Mouse (Mus musculus) layer of hippocampus, postnatal 10 days (tissue): ENCODE results near the gene Fbxw11. TPM values are rescaled to one million over a fixed set of nuclear protein-coding genes. Genes with fewer than 3 reads are reported as not detected.
A peak's percentile ranks its signal among the peaks of the same experiment; 100 is the strongest.

Experiments used
- DNase-seq, 2 experiments: peaks; one replicate each; pipeline ENCODE4 v3.0.0; 2021; ENCODE audit warnings: low spot score in 2 of 2
- total RNA-seq, 2 experiments: library from RNA; stranded (reverse); gene quantifications; 2 replicates each; pipeline ENCODE4 v1.2.3; 2021

Gene Fbxw11
- total RNA-seq, 2 experiments from 2014 or later, result 119 to 132 TPM

DNA sequence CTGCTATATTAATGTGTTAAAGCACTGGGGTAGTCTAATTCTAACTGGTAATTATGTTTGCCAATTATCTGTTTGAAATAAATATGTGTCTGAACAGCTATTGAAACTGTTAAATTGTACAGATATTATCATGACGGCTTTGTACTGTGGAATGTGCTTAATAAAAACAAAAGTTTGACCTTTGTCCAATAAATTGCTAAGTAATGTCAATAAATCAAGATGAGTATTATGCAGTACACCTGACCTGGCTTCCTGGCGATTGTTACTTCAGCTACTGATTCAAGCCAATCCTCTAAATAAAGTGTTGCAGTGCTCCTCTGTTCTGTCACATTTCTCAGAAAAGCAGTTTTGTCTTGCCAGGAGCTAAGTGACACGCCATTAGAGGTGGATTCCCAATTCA lies 104.0 kb downstream of the Fbxw11 start:
- DNase-seq, result no peak

DNA sequence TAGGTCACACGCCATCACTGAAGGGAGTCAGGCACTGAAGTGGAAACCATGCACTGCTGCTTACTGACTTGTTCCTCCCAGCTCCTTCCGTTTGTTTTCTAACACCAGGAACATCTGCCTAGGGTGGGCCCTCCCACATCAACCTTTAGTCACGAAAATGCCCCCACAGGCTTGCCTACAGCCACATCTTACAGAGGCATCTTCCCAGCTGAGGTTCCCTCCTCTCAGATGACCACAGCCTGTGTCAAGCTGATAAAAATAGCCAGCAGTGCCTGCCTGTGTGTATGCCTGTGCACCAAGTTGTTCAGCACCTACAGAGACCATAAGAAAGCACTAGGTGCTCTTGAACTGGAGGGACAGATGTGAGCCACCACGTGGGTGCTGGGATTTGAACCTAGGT lies 106.3 kb downstream of the Fbxw11 start:
- DNase-seq, result no peak

DNA sequence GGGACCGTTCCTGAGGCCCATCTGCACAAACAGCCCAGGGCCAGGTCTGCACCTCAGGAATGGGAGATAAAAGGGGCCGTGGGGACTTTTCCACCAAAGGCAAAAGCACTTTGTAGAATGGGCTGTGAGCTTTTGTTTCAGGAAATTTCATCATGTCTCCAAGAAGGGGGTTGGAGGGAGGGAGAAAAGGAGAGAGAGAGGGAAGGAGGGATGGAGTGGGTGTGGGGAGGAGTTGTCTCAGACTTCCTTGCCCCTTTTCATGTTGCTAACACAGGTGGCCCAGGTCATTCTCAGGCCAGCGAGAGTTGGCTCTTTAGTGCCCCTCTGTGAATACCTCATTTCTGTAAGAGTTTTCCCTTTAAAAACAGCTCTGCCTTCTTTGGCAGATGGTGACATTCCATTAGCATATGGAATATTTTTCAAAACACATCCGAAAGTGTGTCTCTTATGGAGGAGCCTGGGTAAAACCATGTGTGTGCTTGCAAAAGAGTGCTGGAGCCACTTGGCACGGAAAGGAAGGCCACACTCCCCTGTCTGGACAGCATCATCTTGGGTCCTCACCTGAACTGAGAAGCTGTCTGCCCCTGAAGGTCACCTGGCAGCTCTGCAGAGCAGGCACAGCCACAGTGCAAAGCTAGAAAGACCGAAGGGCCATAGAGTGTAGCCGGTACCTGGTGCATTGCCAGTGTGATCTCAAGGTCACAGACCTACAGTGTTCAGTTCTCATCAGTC lies 109.5 kb downstream of the Fbxw11 start:
- no peak for DNase-seq

DNA sequence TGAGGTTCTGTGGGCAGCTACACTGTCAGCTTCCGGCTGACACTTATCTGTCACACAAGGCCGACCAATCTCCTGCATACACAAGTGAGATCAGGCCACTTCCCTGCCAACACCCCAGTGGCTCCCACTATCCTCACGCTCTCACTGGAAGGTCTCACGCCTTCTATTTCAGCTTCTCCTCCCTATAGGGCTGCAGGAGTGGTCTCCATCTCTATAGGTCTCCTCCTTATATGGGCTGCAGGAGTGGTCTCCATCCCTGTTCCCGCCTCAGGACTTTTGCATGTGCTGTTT lies 110.0 kb downstream of the Fbxw11 start:
- DNase-seq, result no peak

DNA sequence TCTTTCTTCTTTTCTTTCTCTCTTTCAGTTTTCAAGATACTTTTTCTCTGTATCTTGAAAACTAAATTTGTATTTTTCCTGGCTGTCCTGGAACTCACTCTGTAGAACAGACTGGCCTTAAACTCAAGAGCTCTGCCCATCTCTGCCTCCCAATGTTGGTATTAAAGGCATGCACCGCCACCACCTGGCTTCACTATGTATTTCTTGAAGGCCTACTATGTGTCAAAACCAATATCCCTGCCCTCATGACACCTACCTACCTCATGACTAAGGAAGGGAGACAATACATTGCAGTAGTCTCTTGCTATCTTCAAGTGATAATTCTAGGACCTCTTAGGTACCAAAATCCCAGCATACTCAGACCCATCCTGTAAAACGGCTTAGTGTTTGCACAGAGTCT lies 110.8 kb downstream of the Fbxw11 start:
- DNase-seq, result no peak

DNA sequence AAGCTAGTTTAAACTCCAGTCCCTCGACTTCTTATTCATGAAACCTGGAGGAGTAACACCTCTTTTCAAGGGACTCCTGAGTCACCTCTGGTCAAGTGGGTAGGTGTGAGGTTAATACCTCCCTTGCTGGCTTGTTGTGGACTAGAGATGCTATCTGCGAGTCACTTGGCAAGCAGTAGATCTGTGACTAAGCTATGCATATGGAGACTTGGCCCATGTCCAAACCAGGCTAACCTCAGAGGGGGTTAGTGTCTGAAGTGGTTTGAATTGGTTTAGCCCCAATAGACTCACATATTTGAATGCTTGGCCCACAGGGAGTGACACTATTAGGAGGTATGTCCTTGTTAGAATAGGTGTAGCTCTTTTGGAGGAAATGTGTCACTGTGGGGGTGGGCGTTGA lies 120.2 kb downstream of the Fbxw11 start:
- DNase-seq, result no peak

DNA sequence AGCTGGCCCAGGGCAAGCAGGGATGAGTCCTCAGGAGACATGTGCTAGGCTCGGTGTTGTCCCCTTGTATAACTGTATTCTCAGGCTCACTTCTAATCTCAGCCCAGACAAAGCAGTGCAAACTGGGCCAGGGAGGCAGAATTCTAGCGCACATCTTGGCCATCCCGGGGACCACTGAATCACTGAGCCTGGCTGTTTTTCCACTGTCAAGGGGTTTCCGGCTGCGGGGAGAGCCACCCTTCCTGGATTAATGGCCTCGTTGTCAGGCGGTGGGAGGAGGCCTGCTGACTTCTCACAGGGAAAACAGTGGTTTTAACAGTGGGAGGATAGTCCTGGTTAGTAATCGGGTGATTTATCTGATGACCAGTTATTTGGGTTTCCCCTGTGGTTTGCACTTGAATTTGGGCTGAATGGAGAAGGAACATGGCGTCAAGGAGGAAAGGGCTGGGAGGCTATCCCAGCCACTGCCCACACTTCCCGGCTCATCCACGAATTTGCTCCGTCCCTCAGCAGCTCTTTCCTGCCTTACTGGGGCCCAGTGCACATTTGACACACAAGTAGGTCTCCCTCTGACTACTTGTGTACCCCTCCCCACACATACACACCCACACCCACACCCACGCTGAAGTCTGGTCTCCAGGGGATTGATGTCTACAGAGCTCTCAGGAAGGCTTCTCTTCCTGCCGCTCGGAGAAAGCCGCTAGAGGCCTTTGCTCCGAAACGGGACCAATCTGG lies 125.1 kb downstream of the Fbxw11 start:
- no peak for DNase-seq

DNA sequence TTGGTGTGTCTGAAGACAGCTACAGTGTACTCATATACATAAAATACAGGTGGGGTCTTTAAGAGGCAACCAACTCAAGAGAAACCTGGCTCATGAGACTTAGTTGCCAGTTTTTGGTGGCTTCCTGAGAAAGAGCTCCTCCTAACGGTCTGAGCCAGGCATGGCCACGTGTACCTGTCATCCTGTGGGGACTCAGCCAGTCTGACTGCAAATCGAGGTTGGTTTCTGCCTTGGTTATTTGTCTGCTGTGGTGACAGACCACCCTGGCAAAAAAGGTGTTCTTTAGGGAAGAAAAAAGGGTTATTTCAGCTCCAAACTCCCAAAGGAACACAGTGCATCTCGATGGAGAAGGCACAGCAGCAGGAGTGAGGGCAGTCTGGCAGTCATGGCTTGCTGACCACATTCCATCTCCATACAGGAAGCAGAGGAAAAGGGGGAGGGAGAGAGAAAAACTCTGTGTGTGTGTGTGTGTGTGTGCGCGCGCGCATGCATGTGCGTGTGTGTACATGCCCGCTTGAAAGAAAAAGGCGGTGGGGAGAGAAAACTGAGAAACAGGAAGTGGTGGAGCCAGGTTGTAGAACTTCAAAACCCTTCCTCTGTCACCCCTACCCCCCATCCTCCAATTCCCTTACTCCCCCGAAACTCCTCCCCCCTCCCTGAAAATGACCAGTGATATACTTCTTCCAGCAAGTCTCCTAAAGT lies 126.3 kb downstream of the Fbxw11 start:
- DNase-seq, result no peak

DNA sequence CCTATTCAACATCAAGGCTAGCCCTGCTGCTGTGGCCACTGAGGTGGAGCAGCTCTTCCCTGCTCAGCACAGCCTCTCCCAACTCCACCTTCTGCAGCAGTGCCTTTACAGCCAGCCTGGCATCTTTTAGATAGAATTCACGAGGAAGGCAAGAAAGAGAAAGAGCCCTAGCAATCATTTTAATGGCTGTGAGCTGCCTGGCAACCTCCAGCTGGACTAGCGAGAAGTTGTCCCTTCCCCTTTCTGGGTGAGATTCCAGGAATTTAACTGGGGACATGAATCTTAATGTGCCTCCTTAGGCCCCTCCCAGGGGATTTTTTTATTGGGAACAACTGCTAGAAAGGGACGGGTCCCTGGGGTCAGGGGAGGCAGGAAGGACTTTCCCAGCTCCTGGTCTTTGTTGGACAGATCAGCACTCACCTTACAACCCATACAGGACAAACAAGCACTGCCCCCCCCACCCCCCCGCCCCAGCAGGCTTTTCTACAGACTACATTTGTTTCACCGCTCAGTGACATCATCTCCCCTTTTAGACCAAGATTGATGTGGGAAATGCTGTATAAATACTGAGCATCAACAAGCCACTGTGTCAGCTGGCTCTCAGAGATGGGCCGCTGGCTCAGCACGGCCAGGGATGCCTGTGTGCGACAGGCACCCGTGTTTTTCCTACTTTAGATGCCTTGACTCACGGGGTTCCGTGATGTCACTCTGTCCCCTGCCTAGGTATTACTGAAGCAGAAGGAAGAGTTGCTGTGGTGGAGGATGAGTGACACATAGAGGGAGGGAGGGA lies 138.4 kb downstream of the Fbxw11 start:
- peak in 1 of 2 experiments; percentile 20 for DNase-seq

DNA sequence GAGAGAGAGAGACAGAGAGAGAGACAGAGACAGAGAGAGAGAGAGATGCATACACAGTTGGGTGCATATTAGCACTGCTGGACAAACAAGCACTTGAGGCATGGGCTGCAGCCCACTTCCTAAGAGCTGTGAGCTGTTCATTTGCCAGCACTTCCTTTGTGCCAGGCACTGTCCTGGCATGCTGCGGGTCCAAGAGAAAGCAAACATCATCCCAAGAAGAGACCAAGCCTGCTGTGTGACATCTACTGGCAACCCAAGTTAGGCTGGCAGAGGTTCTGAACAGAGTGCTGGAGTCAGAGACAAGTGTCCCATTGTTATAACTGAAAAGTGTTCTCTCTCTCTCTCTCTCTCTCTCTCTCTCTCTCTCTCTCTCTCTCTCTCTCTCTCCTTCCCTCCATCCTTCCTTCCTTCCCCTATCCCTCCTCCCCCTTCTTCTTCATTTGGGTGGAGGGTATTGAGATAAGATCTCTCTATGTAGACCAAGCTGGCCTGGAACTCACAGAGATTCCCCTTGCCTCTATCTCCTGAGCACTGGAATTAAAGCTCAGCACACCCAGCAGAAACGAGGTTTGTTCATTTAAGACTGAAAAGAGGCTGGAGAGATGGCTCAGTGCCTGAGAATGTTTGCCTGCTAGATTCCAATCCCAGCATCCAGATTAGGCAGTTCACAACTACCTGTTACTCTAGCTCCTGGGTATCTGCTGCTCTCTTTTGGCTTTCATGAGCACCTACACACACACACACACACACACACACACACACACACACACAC lies 139.3 kb downstream of the Fbxw11 start:
- peak; percentile 55 to 63 for DNase-seq

DNA sequence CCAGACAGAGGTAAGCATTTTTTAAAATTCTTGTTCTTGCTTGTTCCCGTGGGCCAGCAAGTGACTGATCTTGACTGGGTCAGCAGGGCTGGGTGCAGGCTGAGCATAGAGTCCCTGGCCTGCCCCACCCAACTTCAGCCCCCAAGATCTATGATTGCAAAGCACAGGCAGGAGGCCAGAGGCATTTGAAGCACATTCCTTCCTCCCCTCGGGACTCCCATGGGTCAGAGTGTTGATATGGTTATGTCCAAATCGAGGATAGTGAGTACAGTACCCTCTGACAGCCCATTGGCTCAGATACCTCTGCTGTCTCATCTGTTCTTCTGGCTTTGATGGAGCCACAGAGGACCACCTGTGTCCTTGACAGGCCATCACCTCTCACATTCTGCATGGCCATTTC lies 140.2 kb downstream of the Fbxw11 start:
- no peak for DNase-seq

DNA sequence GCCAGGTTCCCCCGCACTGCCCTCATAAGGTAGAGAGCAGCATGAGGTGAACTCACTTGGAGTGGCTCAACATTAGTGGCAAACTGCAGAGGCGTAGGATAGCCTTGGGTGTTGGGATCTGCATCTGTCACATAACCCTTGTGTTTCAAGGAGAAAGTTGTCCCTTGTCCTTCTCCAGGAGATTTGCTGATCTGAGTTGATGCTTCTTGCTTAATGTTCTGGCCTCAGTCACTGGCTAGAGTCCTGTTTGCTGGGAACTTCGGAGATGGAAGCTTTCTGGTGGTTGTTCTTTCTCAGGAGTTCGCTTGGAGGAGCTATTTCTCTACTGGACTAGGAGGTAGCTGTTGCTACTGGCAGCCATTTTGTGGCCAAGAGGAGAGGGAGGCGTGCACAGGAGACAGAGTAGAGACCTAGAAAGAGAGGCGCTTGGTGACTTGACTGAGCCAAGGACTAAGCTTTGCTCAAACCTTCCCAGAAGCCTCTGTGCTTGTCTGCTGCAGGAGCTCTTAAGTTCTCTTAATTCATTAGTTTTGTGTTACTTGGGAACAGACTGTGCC lies 143.1 kb downstream of the Fbxw11 start:
- DNase-seq, result no peak

DNA sequence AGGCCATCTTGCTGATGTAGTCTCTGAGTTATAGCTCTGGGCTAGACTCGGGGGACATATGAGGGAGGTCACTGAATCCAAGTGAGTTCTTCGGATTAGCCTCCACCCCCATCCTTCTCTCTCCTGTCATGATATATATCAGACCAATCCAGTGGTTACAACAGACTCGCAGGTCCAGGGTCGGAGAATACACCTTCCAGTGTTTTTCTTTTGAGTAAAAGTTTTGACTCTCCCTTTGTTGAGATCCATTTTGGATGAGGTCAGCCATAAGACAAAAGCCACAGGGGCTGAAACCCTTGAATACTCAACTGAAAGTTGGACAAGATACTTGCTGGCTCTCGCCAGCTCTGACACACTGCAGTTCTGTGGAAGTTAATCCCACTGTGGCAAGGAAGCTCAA lies 143.7 kb downstream of the Fbxw11 start:
- DNase-seq, result no peak

DNA sequence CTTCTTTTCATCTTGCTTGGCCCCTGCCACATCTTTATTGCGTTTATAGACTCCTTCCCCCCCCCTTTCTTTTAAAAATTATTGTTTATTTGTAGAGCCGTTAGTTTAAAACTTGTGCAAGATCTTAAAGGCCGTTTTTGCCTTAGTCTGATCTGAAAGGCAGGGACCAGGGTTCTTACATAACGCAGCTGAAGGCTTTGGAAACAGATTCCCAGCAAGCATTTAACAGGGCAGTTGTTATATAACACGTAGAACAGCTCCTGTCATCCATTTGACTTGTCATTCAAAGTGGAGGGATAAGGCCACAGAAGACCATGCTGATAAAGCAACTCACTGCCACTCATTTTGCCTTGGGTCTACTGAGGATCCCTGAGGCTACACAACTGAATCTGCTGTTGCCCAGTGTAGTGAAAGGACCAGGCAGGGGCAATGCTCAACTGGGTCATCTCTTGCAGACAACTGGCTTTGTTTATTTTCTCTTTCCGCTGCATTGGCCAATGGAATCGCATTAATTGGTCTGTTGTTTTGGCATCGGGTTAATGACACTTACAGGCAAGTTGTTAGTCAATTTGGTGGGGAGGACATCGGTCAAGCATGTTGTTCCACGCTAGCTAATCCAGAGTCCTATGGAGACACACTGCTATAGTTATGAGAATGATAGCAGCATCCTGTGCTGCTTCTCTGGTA lies 152.4 kb downstream of the Fbxw11 start:
- no peak for DNase-seq

Other genes with a start within 250 kb of the Fbxw11 start
- 10 to 100 TPM; 45.3 to 45.5 TPM for gene Ubtd2, start 187.4 kb upstream of the Fbxw11 start, total RNA-seq
- 1 to 10 TPM in 1 of 2 experiments, under 1 TPM in 1; 0.89 to 1.2 TPM for gene Efcab9, start 110.6 kb upstream of the Fbxw11 start, total RNA-seq
- 1 to 10 TPM; 6.3 to 9.4 TPM for gene Stk10, start 109.4 kb upstream of the Fbxw11 start, total RNA-seq
- not detected for gene Smim23, start 181.9 kb downstream of the Fbxw11 start, total RNA-seq